Mouse (Mus musculus) MEL (cell line): Measurements from ENCODE around the gene Ammecr1. TPM values are rescaled to one million over a fixed set of nuclear protein-coding genes. Genes with fewer than 3 reads are reported as not detected.

Experiments used
- DNase-seq: peaks from one replicate; pipeline ENCODE4 v3.0.0; 2011; ENCODE audit warnings: low read depth, low spot score
- H3K27ac ChIP-seq: 2 replicates; pipeline ENCODE4 v1.5.1; 2012; ENCODE audit warnings: low read depth, mild to moderate bottlenecking, control low read depth, low read length, moderate library complexity; ENCODE audit not compliant: control insufficient read depth
- H3K27me3 ChIP-seq, 2 experiments: fragments of 150-350 bp in 1 of 2; sonication (generic) in 1 of 2; 2 replicates each; pipeline ENCODE4 v1.6.1; 2012; ENCODE audit warnings: low read length in 2 of 2, mild to moderate bottlenecking in 2 of 2, improper control_type of control experiment in 1 of 2, moderate library complexity in 1 of 2; ENCODE audit not compliant: insufficient read depth in 2 of 2, control insufficient read depth in 1 of 2
- H3K36me3 ChIP-seq, 2 experiments: 2 replicates each; pipeline ENCODE4 v1.6.1; 2012 to 2014; ENCODE audit warnings: low read length in 2 of 2, improper control_type of control experiment in 1 of 2, inconsistent platforms in 1 of 2, mild to moderate bottlenecking in 1 of 2; ENCODE audit not compliant: insufficient read depth in 2 of 2, control insufficient read depth in 1 of 2
- H3K4me1 ChIP-seq, 2 experiments: fragments of 150-350 bp in 1 of 2; sonication (generic) in 1 of 2; 2 replicates each; pipeline ENCODE4 v1.6.1; 2012; ENCODE audit warnings: low read length in 2 of 2, improper control_type of control experiment in 1 of 2, mild to moderate bottlenecking in 1 of 2; ENCODE audit not compliant: insufficient read depth in 2 of 2, control insufficient read depth in 1 of 2
- H3K4me3 ChIP-seq, 2 experiments: fragments of 150-350 bp in 1 of 2; sonication (generic) in 1 of 2; 2 replicates each; pipeline ENCODE4 v1.5.1; 2012; ENCODE audit warnings: low read depth in 2 of 2, low read length in 2 of 2, mild to moderate bottlenecking in 2 of 2, moderate library complexity in 2 of 2, control low read depth in 1 of 2, improper control_type of control experiment in 1 of 2; ENCODE audit not compliant: control insufficient read depth in 1 of 2, insufficient read depth in 1 of 2
- H3K79me2 ChIP-seq: 2 replicates; pipeline ENCODE4 v1.6.1; 2012; ENCODE audit warnings: mild to moderate bottlenecking, low read length, moderate library complexity; ENCODE audit not compliant: control insufficient read depth, poor library complexity, insufficient read depth
- H3K9ac ChIP-seq: 2 replicates; pipeline ENCODE4 v1.6.1; 2012; ENCODE audit warnings: low read depth, mild to moderate bottlenecking, control low read depth, low read length, moderate library complexity; ENCODE audit not compliant: control insufficient read depth, poor library complexity, severe bottlenecking
- H3K9me3 ChIP-seq: fragments of 150-350 bp; sonication (generic); replicated peaks from 2 replicates; pipeline ENCODE4 v1.6.1; 2012; ENCODE audit warnings: mild to moderate bottlenecking, low read length, improper control_type of control experiment, moderate library complexity; ENCODE audit not compliant: insufficient read depth
- BHLHE40 ChIP-seq: IDR thresholded peaks from 2 replicates; pipeline ENCODE4 v1.6.1; 2012; ENCODE audit warnings: low read depth, mild to moderate bottlenecking, inconsistent platforms, low read length, improper control_type of control experiment, borderline replicate concordance
- CHD2 ChIP-seq: IDR thresholded peaks from 2 replicates; pipeline ENCODE4 v1.6.1; 2011; ENCODE audit warnings: low read length, improper control_type of control experiment
- E2F4 ChIP-seq: IDR thresholded peaks from 2 replicates; pipeline ENCODE4 v1.6.1; 2011; ENCODE audit warnings: low read depth, low read length, improper control_type of control experiment, borderline replicate concordance
- GABPA ChIP-seq: IDR thresholded peaks from 2 replicates; pipeline ENCODE4 v1.6.1; 2012; ENCODE audit warnings: low read depth, mild to moderate bottlenecking, inconsistent platforms, low read length, improper control_type of control experiment, moderate library complexity
- JUND ChIP-seq: IDR thresholded peaks from 2 replicates; pipeline ENCODE4 v1.6.1; 2011; ENCODE audit warnings: low read depth, mild to moderate bottlenecking, improper control_type of control experiment, low read length
- MAX ChIP-seq: IDR thresholded peaks from 2 replicates; pipeline ENCODE4 v1.6.1; 2011; ENCODE audit warnings: low read length, improper control_type of control experiment
- MEF2A ChIP-seq: IDR thresholded peaks from 2 replicates; pipeline ENCODE4 v1.6.1; 2014; ENCODE audit warnings: low read depth, mild to moderate bottlenecking, inconsistent platforms, low read length, improper control_type of control experiment; ENCODE audit not compliant: poor library complexity, insufficient replicate concordance, severe bottlenecking; ENCODE audit errors: extremely low read depth
- MYB ChIP-seq: IDR thresholded peaks from 2 replicates; pipeline ENCODE4 v1.6.1; 2011; ENCODE audit warnings: mild to moderate bottlenecking, low read depth, low read length, improper control_type of control experiment
- NRF1 ChIP-seq: IDR thresholded peaks from 2 replicates; pipeline ENCODE4 v1.6.1; 2014; ENCODE audit warnings: low read depth, mild to moderate bottlenecking, inconsistent platforms, low read length, improper control_type of control experiment, moderate library complexity; ENCODE audit not compliant: poor library complexity, insufficient read depth, severe bottlenecking
- SMC3 ChIP-seq: IDR thresholded peaks from 2 replicates; pipeline ENCODE4 v1.6.1; 2011; ENCODE audit warnings: low read depth, low read length, improper control_type of control experiment
- UBTF ChIP-seq: IDR thresholded peaks from 2 replicates; pipeline ENCODE4 v1.6.1; 2012; ENCODE audit warnings: low read depth, mild to moderate bottlenecking, inconsistent platforms, low read length, improper control_type of control experiment, moderate library complexity, borderline replicate concordance; ENCODE audit not compliant: insufficient read depth
- USF2 ChIP-seq, 2 experiments: IDR thresholded peaks; 2 replicates each; pipeline ENCODE4 v1.6.1; 2011 to 2012; ENCODE audit warnings: improper control_type of control experiment in 2 of 2, low read length in 2 of 2, borderline replicate concordance in 1 of 2, inconsistent platforms in 1 of 2, low read depth in 1 of 2, mild to moderate bottlenecking in 1 of 2; ENCODE audit not compliant: insufficient read depth in 1 of 2
- ZC3H11A ChIP-seq: IDR thresholded peaks from 2 replicates; pipeline ENCODE4 v1.6.1; 2012; ENCODE audit warnings: low read depth, mild to moderate bottlenecking, inconsistent platforms, low read length, improper control_type of control experiment
- ZMIZ1 ChIP-seq: IDR thresholded peaks from 2 replicates; pipeline ENCODE4 v1.6.1; 2012; ENCODE audit warnings: low read depth, mild to moderate bottlenecking, inconsistent platforms, low read length, improper control_type of control experiment, moderate library complexity
- ZNF384 ChIP-seq: IDR thresholded peaks from 2 replicates; pipeline ENCODE4 v1.6.1; 2012; ENCODE audit warnings: low read depth, mild to moderate bottlenecking, inconsistent platforms, low read length, improper control_type of control experiment
- polyA plus RNA-seq, 2 experiments: library from polyadenylated mRNA; stranded (reverse) in 1 of 2; unstranded in 1 of 2; fragments of >175 nt in 1 of 2; fragments of >200 nt in 1 of 2; gene quantifications; 2 replicates each; pipeline versions ENCODE4 v1.2.1 to v1.2.4; 2012; ENCODE audit warnings: low replicate concordance in 2 of 2, low read depth in 1 of 2; ENCODE audit not compliant: insufficient read length in 2 of 2, insufficient read depth in 1 of 2, missing spikeins in 1 of 2
- total RNA-seq: library from RNA; depleted of rRNA; stranded (reverse); fragments of 300-350 nt; gene quantifications from 2 replicates; pipeline ENCODE4 v1.2.3, GENCODE M21; 2012

Ammecr1 gene
- total and polyA plus RNA-seq, 3 experiments = 15.1 to 62.1 (median 23.6) TPM

DNA sequence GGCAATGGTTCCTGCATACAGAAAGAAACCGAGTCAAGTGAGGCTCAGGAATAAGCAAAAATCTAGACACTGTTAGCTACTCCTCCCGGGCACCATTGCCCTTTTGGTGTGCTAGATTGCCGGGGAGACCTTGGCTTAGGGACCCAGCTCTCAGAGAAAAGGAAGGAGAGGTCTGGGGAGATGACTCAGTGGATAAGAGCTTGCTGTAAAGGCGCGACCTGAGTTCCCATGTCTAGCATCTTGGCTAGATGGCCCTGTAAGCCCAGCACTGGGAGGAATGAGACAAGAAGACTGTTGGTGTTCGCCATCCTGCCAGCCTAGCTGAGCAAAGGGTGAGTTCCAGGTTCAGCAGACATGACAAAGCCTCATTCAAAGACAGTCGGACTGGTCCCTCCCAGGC lies 127.1 kb downstream of the Ammecr1 start:
- H3K4me1 ChIP-seq = no peaks in the 10 kb centered on the region
- no peak for DNase-seq
- no peak overlapping the region for H3K9ac ChIP-seq
- H3K27ac ChIP-seq = no peak overlapping the region
- no peaks in the 10 kb centered on the region for H3K27me3 ChIP-seq
- peaks cover 0 to 3% of the 10 kb centered on the region in 2 experiments; a peak in 1 of 4 replicates for H3K36me3 ChIP-seq
- H3K4me3 ChIP-seq = no peak overlapping the region
- TF ChIP-seq ZMIZ1 (no peak), JUND (no peak)
- H3K9me3 ChIP-seq = no peaks in the 10 kb centered on the region
- H3K79me2 ChIP-seq = no peaks in the 10 kb centered on the region

- H3K27ac ChIP-seq = no peak overlapping the region
- no peaks in the 10 kb centered on the region for H3K9me3 ChIP-seq
- TF ChIP-seq GABPA (no peak), MYB (no peak), SMC3 (no peak), NRF1 (no peak), BHLHE40 (no peak), ZNF384 (no peak), JUND (no peak), MAX (no peak), USF2 (IDR thresholded peaks at IDR 0.05; ENCODE audit: borderline replicate concordance in 1 of 2, insufficient read depth in 1 of 2, low read depth in 1 of 2, low read length in 2 of 2) (no peak), CHD2 (no peak), MEF2A (no peak), ZC3H11A (no peak), E2F4 (no peak), UBTF (no peak)
- no peak for DNase-seq
- H3K36me3 ChIP-seq = peaks cover 0 to 3% of the 10 kb centered on the region in 2 experiments; a peak in 1 of 4 replicates
- no peaks in the 10 kb centered on the region for H3K4me1 ChIP-seq
- H3K9ac ChIP-seq = no peak overlapping the region
- H3K27me3 ChIP-seq = no peaks in the 10 kb centered on the region
- no peaks in the 10 kb centered on the region for H3K79me2 ChIP-seq
- H3K4me3 ChIP-seq = no peak overlapping the region
Observed at GRCm38 (mm10) chrX:142838841-142839240, 127.7 kb downstream of the Ammecr1 start.
